Mouse (Mus musculus) kidney, embryonic 15.5 days (tissue): ENCODE results near the gene 9130023H24Rik. TPM values are rescaled to one million over a fixed set of nuclear protein-coding genes. Genes with fewer than 3 reads are reported as not detected.

Experiments used
- ATAC-seq: fragments of 200-750 bp; cut with Nextera tagmentation; replicated peaks from 2 replicates; pipeline ENCODE4 v1.8.0; 2017; ENCODE audit warnings: moderate TSS enrichment; ENCODE audit not compliant: low FRiP score
- H3K27ac ChIP-seq: fragments of 300-500 bp; sonication (generic); 2 replicates; pipeline ENCODE4 v1.5.1; 2015; ENCODE audit warnings: mild to moderate bottlenecking, inconsistent platforms
- H3K27me3 ChIP-seq: fragments of 300-500 bp; sonication (generic); 2 replicates; pipeline ENCODE4 v1.6.1; 2015; ENCODE audit warnings: inconsistent platforms
- H3K36me3 ChIP-seq: fragments of 300-500 bp; sonication (generic); 2 replicates; pipeline ENCODE4 v1.6.1; 2015; ENCODE audit warnings: inconsistent platforms
- H3K4me1 ChIP-seq: fragments of 300-500 bp; sonication (generic); 2 replicates; pipeline ENCODE4 v1.6.1; 2015; ENCODE audit warnings: inconsistent platforms
- H3K4me2 ChIP-seq: fragments of 300-500 bp; sonication (generic); 2 replicates; pipeline ENCODE4 v1.6.1; 2015; ENCODE audit warnings: moderate library complexity, mild to moderate bottlenecking, inconsistent platforms
- H3K4me3 ChIP-seq: fragments of 300-500 bp; sonication (generic); replicated peaks from 2 replicates; pipeline ENCODE4 v1.5.1; 2015; ENCODE audit warnings: mild to moderate bottlenecking, inconsistent platforms
- H3K9ac ChIP-seq: fragments of 300-500 bp; sonication (generic); 2 replicates; pipeline ENCODE4 v1.6.1; 2015; ENCODE audit warnings: mild to moderate bottlenecking, inconsistent platforms
- H3K9me3 ChIP-seq: fragments of 300-500 bp; sonication (generic); replicated peaks from 2 replicates; pipeline ENCODE4 v1.6.1; 2016; ENCODE audit warnings: inconsistent platforms
- WGBS: fragments of 180-500 bp; shearing (Covaris S2); methylation state at CpG from one replicate; pipeline ENCODE4 v1.1.7; 2015; ENCODE audit warnings: mixed read lengths; 5-methylcytosine and 5-hydroxymethylcytosine counted together
- polyA plus RNA-seq: library from polyadenylated mRNA; unstranded; fragments of >200 nt; fragmentation: Nextera tagmentation; extraction: Ambion mirVana; gene quantifications from 2 replicates; pipeline ENCODE4 v1.2.1, GENCODE M21; 2015

9130023H24Rik gene
- polyA plus RNA-seq, 1 experiment from 2014 or later: 8.3 TPM

DNA sequence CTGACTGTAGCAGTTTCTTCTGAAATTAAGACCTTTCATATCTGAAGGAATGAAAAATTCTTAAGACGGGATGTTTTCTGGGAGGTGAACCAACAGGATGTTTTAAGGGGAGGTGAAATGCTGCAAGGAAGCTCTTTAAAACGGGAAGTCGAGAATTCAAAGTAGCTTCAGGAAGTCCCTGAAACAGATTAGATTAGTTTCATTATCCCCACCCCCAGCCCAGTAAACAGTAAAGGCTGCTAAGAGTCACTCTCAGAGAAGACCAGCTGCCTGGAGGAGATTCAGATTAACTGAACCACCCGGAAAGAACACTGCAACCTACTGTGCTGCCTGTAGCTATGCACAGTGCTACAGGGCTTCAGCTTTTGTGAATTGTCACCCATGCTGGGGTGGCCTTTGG, 17.9 kb downstream of the 9130023H24Rik start:
- H3K9me3 ChIP-seq: no peaks in the 10 kb centered on the region
- WGBS: 87% methylated on average over 4 of the region's 4 CpGs
- no peak overlapping the region for H3K27ac ChIP-seq
- no peak overlapping the region for H3K9ac ChIP-seq
- H3K36me3 ChIP-seq: no peaks in the 10 kb centered on the region
- no peaks in the 10 kb centered on the region for H3K27me3 ChIP-seq
- no peaks in the 10 kb centered on the region for H3K4me1 ChIP-seq
- H3K4me2 ChIP-seq: no peak overlapping the region
- no peak overlapping the region for H3K4me3 ChIP-seq
- no peak for ATAC-seq

DNA sequence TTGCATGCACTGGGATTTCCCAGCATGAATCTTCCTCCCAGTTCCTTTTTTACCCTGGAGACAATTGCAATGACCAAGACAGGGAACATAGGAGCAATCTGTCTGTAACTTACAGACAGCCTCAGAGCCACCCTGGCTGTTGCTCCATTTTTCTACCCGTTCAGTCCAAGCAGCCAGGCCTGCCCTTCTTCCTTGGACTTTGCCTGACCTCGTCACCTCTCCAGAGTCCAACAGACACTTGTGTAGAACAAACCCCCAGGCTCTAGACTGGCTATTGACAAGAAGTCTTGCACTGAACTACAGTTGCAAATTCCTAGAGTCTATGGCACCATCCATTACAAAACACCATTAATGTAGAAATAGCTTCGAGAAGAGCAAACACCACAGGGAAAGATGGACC, 28.0 kb downstream of the 9130023H24Rik start:
- Histone ChIP-seq H3K27me3 (no peaks in the 10 kb centered on the region), H3K9me3 (no peaks in the 10 kb centered on the region), H3K4me1 (no peaks in the 10 kb centered on the region), H3K36me3 (no peaks in the 10 kb centered on the region), H3K27ac (no peak overlapping the region), H3K9ac (no peak overlapping the region), H3K4me3 (no peak overlapping the region), H3K4me2 (no peak overlapping the region)
- no peak for ATAC-seq
- 52% methylated on average over 3 of the region's 3 CpGs for WGBS

DNA sequence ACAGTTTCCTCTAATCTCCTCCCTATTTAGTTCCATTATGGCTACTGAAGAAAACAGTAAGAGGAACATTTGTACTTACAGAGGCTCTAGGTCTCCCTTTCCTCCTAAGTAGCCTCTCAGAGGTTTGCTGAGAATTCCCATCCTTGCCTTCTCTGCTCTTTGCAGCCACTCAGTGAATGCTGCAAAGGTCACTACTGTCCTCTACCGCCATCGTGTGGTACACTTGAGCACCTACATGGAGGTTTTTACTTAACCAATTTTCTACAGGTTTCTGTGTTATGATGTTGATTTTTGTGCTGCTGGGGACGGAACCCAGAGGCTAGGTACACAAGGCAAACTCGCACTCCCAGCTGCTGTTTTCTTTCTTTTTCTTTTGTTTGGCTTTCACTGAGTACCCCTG, 29.6 kb downstream of the 9130023H24Rik start:
- no peak overlapping the region for H3K4me2 ChIP-seq
- H3K27ac ChIP-seq: no peak overlapping the region
- WGBS: 9% methylated on average over 4 of the region's 4 CpGs
- no peak overlapping the region for H3K9ac ChIP-seq
- no peak overlapping the region for H3K4me3 ChIP-seq
- no peaks in the 10 kb centered on the region for H3K27me3 ChIP-seq
- no peaks in the 10 kb centered on the region for H3K4me1 ChIP-seq
- no peak for ATAC-seq
- no peaks in the 10 kb centered on the region for H3K9me3 ChIP-seq
- no peaks in the 10 kb centered on the region for H3K36me3 ChIP-seq

DNA sequence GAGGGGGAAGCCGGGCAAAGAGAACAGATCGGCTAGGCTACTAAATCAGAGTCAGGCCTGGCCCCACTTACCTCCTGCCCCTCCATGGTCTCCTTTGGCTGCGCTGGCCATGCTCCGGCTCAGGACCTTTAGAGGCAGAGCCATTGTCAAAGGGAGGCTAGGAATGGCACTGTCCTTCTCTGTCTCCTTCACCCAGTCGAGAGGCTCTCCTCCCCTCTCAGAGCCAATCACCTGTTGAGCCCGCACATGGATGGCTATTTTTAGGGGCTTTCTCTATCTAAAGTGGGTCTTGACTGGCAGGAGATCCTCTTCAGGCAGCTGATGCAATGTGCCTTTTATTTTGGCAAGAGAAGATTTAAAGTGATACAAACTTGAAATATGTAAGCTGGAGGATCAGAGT, 31.7 kb downstream of the 9130023H24Rik start, which contains the start of gene Cox6a2:
Gene Cox6a2, minus strand, starts transcription at position 236 of the 400 bp plus-strand sequence.
- Histone ChIP-seq H3K9me3 (no peaks in the 10 kb centered on the region), H3K27ac (no peak within 1 kb of the TSS), H3K9ac (no peak within 1 kb of the TSS), H3K27me3 (no peaks in the 10 kb centered on the region), H3K4me3 (no peak within 1 kb of the TSS), H3K4me2 (no peak within 1 kb of the TSS), H3K36me3 (no peaks in the 10 kb centered on the region), H3K4me1 (no peaks in the 10 kb centered on the region)
- 75% methylated on average over 6 of the region's 6 CpGs for WGBS
- ATAC-seq: no peak

DNA sequence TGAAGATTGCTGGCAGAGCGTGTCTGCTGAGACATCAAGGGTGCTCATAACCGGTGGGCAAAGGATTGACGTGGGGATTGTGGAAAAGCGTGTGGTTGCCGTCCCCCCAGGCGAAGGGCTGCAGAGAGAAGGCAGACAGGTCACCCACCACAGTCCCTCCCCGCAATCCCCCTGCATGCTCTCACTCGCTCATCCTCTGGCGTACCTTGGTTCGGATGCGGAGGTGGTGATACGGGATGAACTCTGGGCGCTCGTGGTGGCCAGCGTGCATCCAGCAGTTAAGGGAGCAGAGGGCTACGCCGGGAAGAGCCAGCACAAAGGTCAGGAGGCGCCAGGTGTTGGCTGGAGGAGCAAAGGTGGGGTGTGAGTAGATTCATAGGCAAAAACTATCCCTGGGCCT, 32.1 kb downstream of the 9130023H24Rik start:
- no peak for ATAC-seq
- Histone ChIP-seq H3K4me1 (no peaks in the 10 kb centered on the region), H3K9me3 (no peaks in the 10 kb centered on the region), H3K4me3 (no peak overlapping the region), H3K4me2 (no peak overlapping the region), H3K36me3 (no peaks in the 10 kb centered on the region), H3K27me3 (no peaks in the 10 kb centered on the region), H3K27ac (no peak overlapping the region), H3K9ac (no peak overlapping the region)
- WGBS: 83% methylated on average over 18 of the region's 18 CpGs

DNA sequence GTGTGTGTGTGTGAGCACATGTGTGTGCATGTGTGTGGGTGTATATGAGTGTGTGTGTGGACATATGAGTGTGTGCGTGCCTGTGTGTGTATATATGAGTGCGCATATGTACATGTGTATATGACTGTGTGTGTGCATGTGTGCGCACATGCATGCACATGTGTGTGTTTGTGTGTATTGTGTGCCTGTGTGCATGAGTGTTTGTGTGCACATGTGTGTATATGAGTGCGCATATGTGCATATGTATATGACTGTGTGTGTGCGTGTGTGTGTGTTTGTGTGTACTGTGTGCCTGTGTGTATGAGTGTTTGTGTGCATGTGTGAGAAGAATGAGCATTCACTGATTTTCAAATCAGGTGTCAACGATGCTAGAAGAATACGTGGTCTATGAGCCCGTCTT, 33.7 kb downstream of the 9130023H24Rik start:
- 94% methylated on average over 8 of the region's 8 CpGs for WGBS
- H3K9ac ChIP-seq: no peak overlapping the region
- no peaks in the 10 kb centered on the region for H3K36me3 ChIP-seq
- H3K4me1 ChIP-seq: no peaks in the 10 kb centered on the region
- no peaks in the 10 kb centered on the region for H3K9me3 ChIP-seq
- H3K27me3 ChIP-seq: no peaks in the 10 kb centered on the region
- H3K27ac ChIP-seq: no peak overlapping the region
- H3K4me3 ChIP-seq: no peak overlapping the region
- no peak overlapping the region for H3K4me2 ChIP-seq
- ATAC-seq: no peak

DNA sequence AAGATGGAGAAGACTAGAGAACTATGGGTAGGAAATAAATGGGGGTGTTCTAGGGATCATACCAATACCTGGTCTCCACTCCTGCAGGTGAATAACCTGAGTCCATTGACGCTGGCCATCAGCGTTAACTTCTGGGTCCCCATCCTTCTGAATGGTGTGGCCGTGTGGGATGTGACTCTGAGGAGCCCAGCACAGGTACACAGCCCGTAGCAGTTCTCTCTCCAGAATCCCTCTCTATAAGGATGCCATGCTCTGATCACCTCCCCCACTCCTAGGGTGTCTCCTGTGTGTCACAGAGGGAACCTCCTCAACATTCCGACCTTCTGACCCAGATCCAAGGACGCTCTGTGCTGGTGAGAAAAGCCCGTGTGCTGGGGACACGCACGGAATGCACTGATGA, 34.8 kb downstream of the 9130023H24Rik start:
- Histone ChIP-seq H3K36me3 (no peaks in the 10 kb centered on the region), H3K27me3 (no peaks in the 10 kb centered on the region), H3K9ac (no peak overlapping the region), H3K27ac (no peak overlapping the region), H3K4me1 (no peaks in the 10 kb centered on the region), H3K4me2 (no peak overlapping the region), H3K9me3 (no peaks in the 10 kb centered on the region), H3K4me3 (no peak overlapping the region)
- WGBS: 80% methylated on average over 9 of the region's 9 CpGs
- ATAC-seq: no peak

DNA sequence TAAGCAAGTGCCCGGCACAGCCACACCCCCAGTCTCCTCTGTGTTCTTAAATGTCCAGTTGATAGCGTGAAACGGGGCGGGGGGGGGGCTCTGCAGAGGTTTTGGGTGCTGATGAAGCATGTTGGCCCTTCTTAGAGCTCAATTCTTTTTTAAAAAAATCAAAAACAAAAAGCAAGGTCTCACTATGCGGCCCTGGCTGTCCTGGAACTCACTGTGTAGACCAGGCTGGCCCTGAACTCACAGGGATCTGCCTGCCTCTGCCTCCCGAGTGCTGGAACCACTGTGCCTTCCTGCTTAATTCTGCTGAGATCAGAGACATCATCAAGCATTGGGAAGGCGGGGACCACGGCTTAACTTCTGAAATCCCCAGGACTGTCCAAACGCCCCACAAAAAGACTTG, 36.2 kb downstream of the 9130023H24Rik start:
- H3K27me3 ChIP-seq: no peaks in the 10 kb centered on the region
- H3K4me1 ChIP-seq: no peaks in the 10 kb centered on the region
- H3K9ac ChIP-seq: no peak overlapping the region
- 85% methylated on average over 9 of the region's 9 CpGs for WGBS
- no peak overlapping the region for H3K4me3 ChIP-seq
- no peaks in the 10 kb centered on the region for H3K36me3 ChIP-seq
- no peak overlapping the region for H3K4me2 ChIP-seq
- ATAC-seq: no peak
- H3K9me3 ChIP-seq: no peaks in the 10 kb centered on the region
- H3K27ac ChIP-seq: no peak overlapping the region

Other genes with a start within 250 kb of the 9130023H24Rik start
- 43.9 and 45.1 TPM in 2 replicates for gene Pycard, start 244.2 kb downstream of the 9130023H24Rik start, polyA plus RNA-seq
- 0.31 and 0.60 TPM in 2 replicates for gene Trim72, start 234.1 kb downstream of the 9130023H24Rik start, polyA plus RNA-seq
- gene Itgam, start 175.4 kb downstream of the 9130023H24Rik start, polyA plus RNA-seq: 1.2 and 1.4 TPM in 2 replicates
- gene Gm49368, start 175.3 kb downstream of the 9130023H24Rik start, polyA plus RNA-seq: not detected in 2 replicates
- 0.05 and 0.17 TPM in 2 replicates for gene Itgax, start 108.5 kb downstream of the 9130023H24Rik start, polyA plus RNA-seq
- not detected in 2 replicates for gene Itgad, start 83.7 kb downstream of the 9130023H24Rik start, polyA plus RNA-seq
- 5.1 and 11.1 TPM in 2 replicates for gene Cox6a2, start 31.6 kb downstream of the 9130023H24Rik start, polyA plus RNA-seq
- 19.1 and 21.1 TPM in 2 replicates for gene Armc5, start 689 bp downstream of the 9130023H24Rik start, polyA plus RNA-seq
- 77.2 and 107 TPM in 2 replicates for gene Tgfb1i1, start 8.8 kb upstream of the 9130023H24Rik start, polyA plus RNA-seq
- 5.6 and 8.4 TPM in 2 replicates for gene Slc5a2, start 27.6 kb upstream of the 9130023H24Rik start, polyA plus RNA-seq
- 29.1 and 31.7 TPM in 2 replicates for gene BC017158, start 60.1 kb upstream of the 9130023H24Rik start, polyA plus RNA-seq
- gene Rgs10, start 180.7 kb upstream of the 9130023H24Rik start, polyA plus RNA-seq: 5.8 and 7.1 TPM in 2 replicates
- gene Tial1, start 223.7 kb upstream of the 9130023H24Rik start, polyA plus RNA-seq: 24.0 and 27.1 TPM in 2 replicates